Mouse (Mus musculus) frontal cortex, postnatal 36 days (tissue): Measurements from ENCODE around the gene Psmd2.

ENCODE experiments used
- DNase-seq, 2 experiments: peaks; one replicate each; pipeline ENCODE4 v3.0.0; 2022; ENCODE audit warnings: low spot score in 2 of 2

Gene Psmd2

GRCm38 (mm10) chr16:20651076-20651946 lies at the start of gene Psmd2:
Gene Psmd2 (plus strand): TSS chr16:20651652.
- peak; percentile 97 for DNase-seq

- no peak for DNase-seq
Measured at GRCm38 (mm10) chr16:20604705-20605104, 46.7 kb upstream of the Psmd2 start.

DNA sequence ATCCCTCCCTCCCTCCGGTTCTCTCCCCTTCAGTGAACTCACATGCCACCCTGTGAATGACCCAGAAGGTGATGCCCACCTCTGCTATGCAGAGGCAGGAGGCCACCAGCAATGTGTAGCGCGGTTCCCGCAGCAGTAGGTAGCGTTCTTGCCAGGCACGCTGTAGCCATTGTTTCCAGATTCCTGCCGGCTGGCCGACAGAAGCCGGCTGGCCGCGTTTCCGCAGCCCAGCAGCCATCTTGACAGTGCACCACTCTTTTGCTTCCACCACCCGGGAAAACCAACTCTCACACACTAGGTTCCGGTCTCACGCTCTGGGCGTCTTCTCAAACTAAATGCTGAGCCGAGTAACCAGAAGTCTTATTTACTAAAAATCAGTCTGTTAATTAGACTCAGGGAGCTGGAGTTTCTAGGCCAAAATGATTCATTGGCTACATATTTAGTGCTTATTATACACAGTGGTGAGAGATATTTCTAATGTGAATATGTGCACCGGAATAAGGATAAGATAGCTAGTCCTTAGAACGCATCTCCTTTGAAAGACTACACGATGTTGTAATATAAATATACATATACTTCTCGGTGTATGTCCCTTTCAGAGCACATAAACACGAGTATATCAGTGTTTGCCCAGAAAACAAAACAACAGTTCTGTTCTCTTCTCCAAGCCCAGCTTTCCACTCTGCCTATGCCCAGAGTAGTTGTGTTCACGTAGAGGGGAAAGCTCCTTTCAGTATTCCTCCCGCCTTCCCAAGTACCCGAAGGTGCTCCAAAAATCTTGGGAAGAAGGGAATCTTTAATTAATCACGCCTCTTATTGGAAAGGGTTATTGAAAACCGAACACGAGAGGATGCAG lies 40.7 kb upstream of the Psmd2 start:
- peak; percentile 77 to 83 for DNase-seq

DNA sequence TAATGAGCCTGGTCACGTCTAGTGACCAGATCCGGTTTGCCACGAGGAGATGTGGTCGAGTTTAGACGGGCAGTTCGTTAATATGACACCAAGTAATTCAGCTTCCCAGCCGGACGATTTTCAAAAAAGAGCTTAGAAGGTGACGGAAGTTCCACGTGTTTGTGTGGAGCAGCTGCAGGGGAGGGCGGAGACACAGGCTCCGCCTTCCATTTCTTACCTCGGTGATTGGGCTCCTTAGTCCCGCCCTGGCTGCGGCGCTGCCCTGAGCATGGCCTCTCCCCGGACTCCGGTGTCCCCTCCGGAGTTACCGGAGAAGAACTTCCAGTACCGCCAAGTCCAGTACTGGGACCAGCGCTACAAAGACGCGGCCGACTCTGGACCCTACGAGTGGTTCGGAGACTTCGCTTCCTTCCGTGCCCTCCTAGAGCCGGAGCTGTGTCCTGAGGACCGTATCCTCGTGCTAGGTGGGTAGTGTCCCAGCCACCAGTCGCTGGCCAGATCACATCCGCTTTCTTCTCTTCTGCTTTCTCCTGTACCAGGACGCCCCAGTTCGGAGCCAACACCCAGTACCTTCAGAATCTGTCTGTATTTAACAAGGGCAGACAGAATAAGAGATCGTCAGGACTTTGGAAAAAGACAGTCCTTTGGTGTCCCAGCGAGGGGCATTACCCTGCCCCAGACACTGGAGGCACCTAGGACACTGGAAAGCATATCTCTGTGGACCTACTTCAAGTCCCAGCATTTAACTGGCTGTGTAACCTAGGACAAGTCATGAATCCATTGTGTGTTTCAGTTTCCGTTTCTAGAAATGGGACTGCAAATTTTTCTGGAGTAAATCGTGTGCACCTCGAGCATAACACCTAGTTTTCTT lies 39.9 kb upstream of the Psmd2 start, which contains the start of the genes Eef1akmt4, Gm49333 and Alg3:
Gene Eef1akmt4 (plus strand): TSS at position 237 of the 871 bp plus-strand sequence.
Gene Gm49333 (plus strand): TSS at position 254 of the 871 bp plus-strand sequence.
Gene Alg3 (minus strand): TSS at position 379 of the 871 bp plus-strand sequence.
- DNase-seq, result peak; percentile 68 to 76

GRCm38 (mm10) chr16:20619541-20620398 lies 31.7 kb upstream of the Psmd2 start:
- no peak for DNase-seq

- no peak for DNase-seq
Measured at GRCm38 (mm10) chr16:20620399-20620735, 31.1 kb upstream of the Psmd2 start.

DNA sequence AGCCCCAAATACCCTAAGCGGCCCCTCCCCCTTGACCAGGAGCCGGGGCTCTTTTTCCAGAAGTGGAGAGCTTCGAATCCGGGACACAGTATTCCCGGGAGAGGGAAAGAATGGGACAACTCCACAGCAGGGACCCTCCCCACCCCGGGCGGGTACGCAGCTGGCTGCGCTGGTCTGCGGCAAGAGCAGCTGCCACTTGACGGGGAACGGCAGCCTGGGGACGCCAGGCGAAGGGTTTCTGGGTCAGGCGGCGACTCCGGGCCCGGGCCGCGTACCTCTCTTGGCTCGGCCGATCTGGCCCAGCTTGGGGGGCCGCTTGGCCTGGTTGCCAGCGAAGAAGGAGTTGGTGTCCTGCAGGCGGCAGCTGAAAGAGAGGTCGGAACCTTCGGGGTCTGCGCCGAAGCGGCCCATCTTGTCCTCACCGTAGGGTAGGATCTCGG lies 30.7 kb upstream of the Psmd2 start:
- no peak for DNase-seq

DNA sequence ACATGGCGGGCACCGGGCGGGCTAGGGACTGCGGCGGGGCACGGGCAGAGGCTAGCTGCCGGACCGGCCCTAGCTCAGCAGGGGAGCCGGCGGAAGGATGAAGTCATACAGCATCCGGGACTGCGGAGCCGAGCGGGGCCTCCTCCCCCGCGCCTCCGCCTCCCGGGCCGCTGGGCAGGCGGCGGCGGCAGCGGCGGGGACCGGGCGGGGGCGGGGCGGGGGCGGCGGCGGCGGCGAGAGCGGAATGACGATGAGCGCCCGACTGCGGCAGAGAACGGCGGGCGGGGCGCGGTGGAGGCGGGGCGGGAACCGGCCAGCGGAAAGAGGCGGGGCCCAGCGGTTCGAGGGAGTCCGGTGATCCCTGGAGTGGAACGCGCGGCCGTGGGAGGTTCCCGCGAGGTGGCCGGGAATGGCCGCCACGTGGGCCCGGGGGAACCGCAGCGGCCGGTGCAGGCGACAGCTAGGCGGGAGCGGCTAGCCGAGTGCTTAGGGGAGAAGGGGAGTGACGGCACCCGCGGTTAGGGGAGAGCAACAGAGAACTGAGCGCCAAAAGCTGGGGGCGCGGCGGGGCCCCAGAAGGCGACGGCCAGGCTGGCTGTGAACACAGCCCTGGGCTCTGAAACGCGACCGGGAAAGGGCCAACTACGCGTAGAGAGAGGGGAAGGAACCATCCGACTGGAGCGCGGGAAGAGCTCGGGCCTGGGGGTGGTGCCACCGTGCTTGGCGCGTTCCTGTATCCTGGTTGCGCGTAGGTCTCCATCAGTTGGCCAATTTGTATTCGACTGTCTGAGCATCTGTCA lies 30.1 kb upstream of the Psmd2 start, which contains the start of gene Camk2n2:
Gene Camk2n2 (minus strand): TSS at position 97 of the 800 bp plus-strand sequence.
- peak in 1 of 2 experiments; percentile 39 for DNase-seq

DNA sequence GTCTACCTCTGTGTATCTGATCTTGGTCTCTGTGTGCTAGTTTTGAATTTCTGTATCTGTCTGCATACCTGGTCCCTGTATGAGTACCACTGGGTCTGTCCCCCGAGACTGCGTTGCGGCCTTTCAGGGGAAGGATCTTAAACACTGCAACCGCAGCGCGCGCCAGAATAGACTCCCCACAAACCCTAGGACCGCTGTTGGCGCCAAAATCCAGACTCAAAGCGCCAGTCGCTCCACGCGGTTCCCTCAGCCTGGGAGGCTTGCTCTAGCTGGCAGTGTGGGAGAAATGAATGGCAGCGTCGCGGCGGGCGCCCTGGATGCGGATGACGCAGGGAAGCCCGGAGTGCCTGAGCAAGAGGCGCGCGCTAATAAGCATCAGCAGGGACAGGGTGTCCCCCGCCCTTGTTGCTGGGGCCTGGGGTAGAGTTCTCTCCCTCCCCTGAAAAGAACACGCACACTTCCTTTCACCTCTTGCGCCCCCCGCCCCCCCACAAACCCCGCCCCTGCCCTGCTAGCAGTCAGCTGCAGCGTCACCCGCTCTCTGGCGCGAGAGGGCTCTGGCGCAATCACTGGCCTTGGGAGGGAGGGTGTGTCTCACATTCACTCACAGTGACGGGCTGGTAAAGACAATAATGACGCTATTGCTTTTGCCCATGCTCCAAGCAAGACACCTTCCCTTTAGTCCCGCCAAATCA lies 29.3 kb upstream of the Psmd2 start:
- DNase-seq, result peak; percentile 66 to 74

GRCm38 (mm10) chr16:20623211-20623610 lies 28.2 kb upstream of the Psmd2 start:
- DNase-seq, result no peak

- peak; percentile 50 to 71 for DNase-seq
Measured at GRCm38 (mm10) chr16:20628871-20629391, 22.5 kb upstream of the Psmd2 start.

DNA sequence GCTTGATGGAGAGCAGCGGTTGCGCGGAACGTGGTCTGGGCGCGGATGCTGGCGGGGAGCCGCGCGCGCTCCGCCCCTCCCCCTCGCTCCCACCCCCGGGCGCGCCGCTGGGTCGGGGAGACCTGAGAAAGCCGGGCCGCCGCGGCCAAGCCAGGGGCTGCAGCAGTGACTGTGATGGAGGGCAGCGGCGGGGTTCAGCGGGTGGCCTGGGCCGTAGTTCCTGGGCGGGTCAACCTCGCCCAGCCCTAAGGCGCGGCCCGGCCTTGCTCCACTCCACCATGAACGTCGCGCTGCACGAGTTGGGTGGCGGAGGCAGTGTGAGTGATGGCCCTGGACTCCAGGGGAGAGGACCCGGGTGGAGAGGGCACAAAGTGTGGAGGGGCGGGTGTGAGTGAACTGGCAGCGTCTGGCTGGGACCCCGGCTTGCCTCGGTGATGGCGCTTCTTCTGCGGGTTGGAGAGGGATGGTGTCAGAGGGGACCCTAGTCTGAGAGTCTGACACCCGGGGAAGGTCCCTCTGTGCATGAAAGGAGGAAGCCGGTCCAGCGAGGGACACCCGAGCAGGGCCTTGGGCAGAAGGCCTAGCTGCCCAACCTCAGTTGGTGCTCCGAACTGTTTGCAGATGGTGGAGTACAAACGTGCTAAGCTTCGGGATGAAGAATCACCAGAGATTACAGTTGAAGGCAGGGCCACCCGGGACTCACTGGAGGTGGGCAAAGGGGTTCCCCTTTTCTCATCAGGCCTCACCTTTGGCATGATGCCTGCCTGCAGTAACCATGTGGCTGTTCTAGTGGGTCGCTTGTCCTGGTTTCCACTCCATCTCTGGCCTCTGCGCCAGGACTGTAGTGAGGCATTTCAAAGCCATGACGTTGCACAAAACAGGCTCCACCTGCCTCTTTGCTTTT lies 21.5 kb upstream of the Psmd2 start, which contains the start of gene Ece2:
Gene Ece2 (plus strand): TSS at position 98 of the 904 bp plus-strand sequence.
- peak in 1 of 2 experiments; percentile 13 for DNase-seq

- no peak for DNase-seq
Measured at GRCm38 (mm10) chr16:20637410-20637809, 14.0 kb upstream of the Psmd2 start.

- peak; percentile 19 to 35 for DNase-seq
Measured at GRCm38 (mm10) chr16:20638367-20638766, 13.1 kb upstream of the Psmd2 start.

DNA sequence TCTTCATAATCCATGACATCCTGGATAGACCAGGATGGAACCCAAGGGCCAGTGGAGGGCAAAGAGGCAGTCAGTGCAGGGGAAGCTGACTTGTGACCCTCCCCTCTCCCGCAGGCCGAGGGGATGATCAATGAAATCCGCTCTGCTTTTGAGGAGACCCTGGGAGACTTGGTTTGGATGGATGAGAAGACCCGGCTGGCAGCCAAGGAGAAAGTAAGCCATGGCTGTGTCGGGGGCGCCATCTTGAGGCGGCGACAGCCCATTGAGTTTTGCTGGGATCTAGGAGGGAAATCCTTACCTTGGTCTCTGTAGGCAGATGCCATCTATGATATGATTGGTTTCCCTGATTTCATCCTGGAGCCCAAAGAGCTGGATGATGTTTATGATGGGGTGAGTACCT lies 9.3 kb upstream of the Psmd2 start:
- DNase-seq, result peak; percentile 79 to 83

DNA sequence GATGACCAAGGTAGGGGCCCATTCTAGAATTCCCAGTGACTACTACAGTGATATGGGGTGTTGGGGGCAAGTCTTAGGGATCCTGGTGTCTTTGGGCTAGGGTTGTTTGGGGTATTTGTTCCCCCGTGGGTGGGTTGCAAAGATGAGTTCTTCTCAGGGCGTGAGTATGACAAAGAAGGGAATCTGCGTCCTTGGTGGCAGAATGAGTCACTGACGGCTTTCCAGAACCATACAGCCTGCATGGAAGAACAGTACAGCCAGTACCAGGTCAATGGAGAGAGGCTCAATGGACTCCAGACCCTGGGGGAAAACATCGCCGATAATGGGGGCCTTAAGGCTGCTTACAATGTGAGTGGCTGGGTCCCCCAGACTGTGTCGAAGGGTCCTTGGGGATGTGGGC lies 7.5 kb upstream of the Psmd2 start:
- DNase-seq, result no peak

DNA sequence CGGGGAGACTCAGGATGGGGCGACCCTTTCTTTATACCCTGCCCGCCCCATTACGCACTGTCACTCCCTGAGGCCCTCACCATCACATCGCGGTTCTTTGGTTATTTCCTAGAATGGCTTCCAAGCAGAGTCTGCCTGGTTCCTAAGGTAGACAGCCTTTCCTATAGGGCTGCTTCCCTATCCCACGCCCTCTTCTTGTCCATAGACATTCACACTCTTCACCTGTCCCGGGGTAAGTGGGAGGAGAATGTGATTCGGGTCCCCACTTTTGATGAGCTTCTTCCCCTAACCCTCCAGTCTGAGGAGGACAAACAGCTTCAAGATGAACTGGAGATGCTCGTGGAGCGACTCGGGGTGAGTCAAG lies 477 bp downstream of the Psmd2 start:
- DNase-seq, result no peak
